Mouse (Mus musculus): ENCODE measurements around the gene Echdc3. TPM values are rescaled to one million over a fixed set of nuclear protein-coding genes. Genes with fewer than 3 reads are reported as not detected.

Echdc3 gene
- total RNA-seq, 2 experiments from 2014 or later, result 6.7 to 6.8 TPM

DNA sequence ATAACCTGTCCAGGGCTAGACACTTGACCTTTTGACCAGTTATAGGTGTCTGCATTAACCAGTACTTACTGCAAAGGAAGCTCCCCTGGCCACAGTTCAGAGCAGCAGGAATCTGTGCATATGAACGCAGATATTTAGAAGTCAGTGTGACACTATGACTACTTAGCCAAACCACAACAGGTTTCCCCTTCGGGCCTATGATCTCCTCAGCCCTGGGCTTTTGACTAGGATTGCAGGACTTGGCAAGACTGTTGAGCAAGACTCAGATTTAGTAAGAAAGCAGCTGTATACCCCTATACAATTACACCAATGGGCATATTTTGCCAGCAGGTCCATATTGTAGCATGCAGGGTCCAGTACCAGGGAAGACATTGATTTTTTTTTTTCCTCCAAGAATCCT, 44.3 kb downstream of the Echdc3 start:
- DNase-seq (ENCODE audit: low spot score in 2 of 2), result no peak

DNA sequence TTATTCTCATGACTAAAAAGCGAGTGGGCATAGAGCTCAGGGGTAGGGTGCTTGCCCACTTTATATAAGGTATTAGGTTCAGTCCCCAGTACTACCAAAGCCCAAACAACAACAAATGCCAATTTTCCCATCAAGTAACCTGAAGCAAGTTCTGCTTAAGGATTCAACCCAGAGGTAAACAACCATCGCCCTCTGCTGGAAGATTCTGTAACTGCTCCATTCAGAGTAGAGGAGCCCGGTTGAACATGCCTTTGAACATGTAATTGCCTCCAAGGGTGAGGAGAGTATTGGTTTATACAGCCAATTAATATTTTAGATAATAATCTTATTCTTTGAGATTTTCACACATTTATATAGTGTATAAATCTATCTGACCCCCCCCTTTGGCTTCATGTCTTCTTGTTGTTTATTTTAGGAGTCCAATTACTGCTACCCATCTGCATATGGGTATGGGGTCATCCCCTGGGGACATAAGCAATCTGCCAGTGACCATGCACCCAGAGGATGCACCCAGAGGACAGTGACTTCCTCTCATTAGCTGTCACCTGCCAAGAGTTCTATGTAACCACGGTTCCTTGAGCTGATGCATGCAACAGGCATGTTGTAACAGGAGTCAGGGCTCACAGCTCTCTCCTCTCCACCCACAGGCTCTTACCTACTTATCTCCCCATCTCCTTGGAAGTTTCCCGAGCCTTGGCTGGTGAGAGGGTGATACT, 44.8 kb downstream of the Echdc3 start:
- peak; percentile 50 to 71 for DNase-seq (ENCODE audit: low spot score in 2 of 2)

DNA sequence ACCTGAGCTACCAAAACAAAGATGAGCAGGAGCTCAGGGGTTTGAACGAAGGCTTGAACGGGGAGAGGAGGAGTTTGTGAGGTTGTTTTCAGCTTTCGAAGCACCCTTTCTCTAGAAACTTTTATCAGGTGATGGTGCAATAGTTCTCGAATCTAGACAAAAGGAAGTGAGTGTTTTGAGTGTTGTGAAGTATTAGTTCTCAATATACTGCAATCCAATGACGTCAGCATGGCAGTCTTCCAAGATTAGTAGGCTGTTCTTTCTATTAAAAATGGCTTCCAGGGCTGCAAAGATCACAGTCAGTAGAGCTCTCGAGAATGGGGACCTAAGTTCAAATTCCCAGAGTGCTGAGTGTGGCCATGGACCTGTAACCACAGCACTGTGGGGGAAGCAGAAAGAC, 47.1 kb downstream of the Echdc3 start:
- DNase-seq (ENCODE audit: low spot score in 2 of 2), result no peak

DNA sequence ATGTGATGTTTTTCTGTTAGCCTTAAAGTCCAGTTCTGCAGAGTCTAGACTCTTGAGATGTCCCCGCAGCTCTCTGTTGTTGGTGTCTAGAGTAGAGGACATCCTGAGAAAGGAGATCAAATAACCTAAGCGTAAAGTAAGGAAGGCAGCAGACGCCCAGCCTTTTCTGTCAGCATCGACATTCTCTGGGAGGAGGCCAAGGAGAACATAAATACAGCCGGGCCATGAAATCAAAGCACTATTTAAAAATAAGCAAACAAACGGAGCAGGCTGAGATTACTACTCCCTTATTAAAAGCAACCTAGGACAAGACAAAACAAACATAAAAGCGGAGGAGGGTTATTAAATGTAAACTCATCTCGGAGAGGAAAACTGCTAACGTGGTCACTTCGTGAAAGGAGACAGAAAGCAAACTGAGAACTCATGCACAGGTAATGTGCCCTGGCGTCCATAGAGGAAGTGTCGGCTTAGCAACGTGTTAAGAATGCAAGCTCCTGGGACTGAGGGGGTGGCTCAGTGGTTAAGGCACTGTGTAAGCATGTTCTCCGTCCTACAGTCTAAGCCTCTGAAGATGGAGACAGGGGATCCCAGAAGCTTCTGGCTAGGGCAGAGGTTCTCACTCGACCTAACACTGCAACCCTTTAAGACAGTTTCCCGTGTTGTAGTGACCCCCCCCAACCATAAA, 48.1 kb downstream of the Echdc3 start:
- no peak for DNase-seq (ENCODE audit: low spot score in 2 of 2)

DNA sequence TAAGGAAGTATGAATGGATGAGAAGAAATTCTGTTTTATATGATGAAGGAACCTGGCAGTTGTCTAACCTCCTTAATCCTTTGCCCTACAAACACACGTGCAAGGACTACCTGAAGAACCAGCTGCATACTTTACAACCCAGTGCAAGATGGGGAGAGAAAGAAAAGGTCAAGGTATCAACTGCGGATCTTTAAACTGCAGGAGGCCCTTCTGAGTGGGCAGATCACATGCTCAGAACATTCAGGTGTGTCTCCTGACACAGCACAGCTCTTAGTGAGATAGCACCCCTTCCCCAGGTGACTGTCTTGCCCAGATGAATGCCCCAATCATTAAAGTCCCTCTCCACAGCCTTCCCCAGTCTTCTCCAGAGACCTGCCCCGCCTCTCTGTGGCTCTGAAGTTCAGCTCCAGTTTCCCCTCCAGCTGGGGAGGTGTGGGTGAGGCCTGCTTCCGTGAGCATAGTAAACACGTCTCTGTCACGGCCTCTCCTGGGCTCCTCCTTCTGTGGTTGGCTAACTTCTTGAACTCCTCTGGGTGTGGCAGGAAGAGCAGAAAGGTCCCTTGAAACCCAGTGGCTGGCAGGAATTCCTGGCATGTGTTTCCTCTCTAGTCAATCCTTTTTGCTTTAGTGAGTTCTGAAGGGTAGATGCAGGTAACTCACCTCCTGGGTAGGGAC, 50.3 kb downstream of the Echdc3 start:
- DNase-seq (ENCODE audit: low spot score in 2 of 2), result no peak

DNA sequence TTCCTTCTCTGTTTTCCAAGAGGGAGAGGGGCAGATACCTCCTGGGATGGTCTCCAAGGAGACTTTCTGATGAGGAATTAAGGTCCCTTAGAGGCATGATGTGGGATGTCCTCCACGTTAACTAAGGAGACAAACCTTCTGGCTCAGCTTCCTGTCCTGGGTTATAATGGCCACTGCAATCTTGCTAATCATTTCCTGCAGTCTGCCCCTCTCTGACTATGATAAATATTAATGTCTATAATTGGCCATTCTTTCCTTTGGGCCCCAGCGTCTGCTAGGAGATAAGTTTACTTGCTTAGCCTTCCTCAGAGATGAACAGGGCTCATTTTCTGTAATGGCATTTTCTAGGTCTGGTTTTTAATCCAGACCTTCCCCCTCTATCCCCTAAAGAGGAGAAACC, 53.1 kb downstream of the Echdc3 start:
- no peak for DNase-seq (ENCODE audit: low spot score in 2 of 2)

DNA sequence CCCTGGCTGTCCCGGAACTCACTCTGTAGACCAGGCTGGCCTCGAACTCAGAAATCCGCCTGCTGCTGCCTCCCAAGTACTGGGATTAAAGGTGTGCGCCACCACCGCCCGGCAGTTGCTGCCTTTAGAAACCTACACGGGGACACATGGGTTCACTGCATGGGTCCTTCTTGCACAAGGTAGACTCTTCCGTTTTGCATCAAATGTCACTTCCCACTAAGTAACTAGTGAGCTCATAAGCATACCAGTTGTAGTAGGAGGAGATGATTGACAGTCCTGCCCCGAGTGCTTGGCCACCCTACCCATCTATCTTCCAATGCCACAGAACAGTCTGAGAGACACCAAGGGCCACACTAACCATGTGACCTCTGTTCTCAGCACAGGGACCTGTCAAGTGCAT, 53.6 kb downstream of the Echdc3 start:
- no peak for DNase-seq (ENCODE audit: low spot score in 2 of 2)

DNA sequence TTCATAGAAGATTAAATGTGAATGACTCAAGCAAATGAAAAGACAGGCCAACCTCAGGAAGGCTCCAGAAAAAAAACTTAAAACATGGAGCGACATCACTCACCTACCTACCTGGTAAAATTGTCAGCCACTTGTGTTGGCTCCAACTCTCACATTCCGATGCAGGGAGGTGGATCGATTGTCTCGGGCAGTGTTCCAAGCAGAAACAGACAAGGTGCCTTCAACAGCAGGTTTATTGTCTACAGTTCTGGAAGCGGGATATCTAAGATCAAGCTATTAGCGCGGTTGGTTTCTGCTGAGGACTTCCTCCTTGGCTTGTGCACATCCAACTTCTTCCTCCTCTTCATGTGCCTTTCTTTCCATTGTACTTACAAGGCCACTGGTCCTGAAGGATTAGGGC, 55.2 kb downstream of the Echdc3 start:
- DNase-seq (ENCODE audit: low spot score in 2 of 2), result no peak

DNA sequence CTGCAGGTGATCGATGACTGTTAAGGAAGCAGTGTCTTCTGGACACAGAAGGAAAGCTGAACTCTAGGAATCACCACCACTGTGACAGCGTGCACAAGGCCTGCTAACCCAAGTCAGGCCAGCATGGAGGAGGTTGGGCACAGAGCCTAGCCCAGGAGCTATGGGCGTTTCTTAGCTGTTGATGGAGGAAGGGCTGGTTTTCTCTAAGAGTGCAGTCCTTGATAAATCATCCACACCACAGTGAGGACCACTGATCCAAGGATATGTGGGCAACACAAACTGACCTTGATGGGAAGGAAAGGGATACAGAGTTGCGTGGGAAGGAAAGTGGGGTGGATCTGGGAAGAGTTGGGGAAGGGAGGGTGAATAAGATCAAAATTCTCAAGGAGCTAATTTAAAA, 55.6 kb downstream of the Echdc3 start:
- DNase-seq (ENCODE audit: low spot score in 2 of 2), result no peak

DNA sequence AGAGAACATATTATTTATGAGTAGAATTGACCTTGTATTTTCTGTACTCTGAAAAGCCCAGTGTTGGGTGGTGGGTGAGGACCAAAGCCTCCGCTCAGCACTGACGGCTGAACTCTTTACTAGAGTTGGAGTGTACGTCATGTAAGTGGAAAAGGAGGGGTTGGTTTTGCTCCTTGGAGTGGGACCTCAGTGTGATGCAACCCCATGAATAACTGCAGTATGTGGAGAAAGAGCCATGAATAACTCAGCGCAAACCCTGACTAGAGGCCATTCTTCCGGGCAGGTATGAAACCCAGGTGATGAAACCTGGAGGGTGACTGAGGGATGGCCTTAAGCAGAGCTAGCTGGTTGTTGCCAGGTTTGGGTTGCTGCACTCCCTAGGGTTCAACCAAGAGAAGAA, 63.0 kb downstream of the Echdc3 start:
- no peak for DNase-seq (ENCODE audit: low spot score in 2 of 2)

DNA sequence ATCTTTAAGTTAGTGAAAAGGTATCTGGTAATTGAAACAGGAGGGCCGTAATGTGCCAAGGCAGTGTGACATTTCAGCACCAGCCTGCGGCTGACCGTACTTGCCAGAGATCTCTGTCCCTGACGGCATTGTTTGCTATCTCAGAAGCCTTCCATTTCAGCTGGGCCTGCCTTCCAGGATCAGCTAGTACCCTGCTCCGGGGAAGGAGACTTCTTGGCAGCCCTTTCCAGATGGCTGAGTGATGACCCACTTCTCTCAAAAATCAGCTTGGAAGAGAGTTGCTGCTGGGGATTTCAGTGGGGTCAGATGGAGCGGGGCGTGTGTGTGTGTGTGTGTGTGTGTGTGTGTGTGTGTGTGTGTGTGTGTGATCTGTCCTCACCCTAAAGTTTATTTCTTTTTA, 65.9 kb downstream of the Echdc3 start:
- no peak for DNase-seq (ENCODE audit: low spot score in 2 of 2)

DNA sequence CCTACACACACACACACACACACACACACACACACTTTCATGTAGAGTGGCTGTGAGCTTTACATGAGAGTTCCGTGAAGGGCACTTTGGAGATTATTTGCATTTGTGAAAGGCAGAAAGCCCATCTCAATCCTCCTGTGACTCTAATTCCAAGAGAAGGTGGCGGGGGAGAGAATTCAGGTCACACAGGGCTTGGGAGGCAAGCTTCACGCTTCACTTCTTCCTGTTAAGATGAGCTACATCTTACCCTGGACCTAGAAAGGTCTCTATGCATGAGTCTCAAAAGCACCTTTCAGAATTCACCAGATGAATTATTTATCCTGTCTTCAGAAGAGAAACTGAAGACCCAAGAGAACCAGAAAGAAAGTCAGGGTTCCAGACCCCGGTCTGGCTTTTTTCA, 66.6 kb downstream of the Echdc3 start:
- DNase-seq (ENCODE audit: low spot score in 2 of 2), result no peak

DNA sequence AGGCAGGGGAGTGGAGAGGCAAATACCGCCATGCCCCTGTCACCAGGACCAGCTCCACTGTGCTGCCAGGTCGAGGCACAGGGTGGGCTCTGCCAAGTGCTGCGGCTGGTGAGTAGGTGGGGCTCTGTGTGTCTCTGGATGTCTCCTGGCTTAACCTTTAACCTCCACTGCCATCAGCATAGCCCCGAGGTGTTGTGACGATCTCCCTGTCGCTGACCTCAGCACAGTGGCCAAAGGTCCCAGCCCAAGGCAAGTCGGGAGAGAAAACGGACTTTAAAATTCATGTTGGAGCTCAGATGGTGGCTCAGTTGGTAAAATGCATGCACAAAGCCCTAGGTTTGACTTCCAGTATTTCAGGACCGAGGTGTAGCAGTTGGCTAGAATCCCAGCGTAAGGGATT, 67.2 kb downstream of the Echdc3 start:
- no peak for DNase-seq (ENCODE audit: low spot score in 2 of 2)

DNA sequence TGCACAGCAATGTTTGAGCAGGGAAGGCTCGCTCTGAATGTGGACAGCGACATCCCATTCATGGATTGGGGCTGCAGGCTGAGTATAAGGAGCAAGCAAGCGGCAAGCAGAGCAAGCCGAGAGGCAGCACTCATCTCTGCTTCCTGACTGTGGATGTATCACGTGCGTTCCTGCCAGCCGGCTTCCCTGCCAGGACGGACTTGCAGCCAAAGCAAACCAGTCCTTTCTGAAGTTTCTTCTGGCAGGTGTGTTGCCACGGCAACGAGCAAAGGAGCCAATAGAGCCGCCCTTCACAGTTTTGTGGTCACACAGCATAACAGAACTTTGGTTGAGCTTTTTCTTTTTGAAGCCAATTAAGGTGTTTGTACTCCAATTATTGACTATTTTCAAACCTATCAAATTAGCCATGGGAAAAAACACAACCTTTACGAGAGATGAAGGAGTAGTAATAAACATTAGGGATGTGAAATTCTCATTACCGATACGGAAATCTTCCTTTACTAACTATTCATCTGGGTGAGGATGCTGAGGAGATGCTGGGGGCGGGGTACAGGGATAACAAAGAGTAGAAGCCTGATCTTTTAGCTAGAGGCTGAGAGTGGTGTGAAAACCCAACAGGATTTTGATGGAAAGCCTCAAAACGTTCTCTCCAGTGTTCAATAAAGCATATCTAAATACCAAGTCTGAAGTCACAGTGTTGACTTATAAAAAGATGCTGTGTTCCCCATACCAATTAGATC, 69.7 kb downstream of the Echdc3 start:
- DNase-seq (ENCODE audit: low spot score in 2 of 2), result no peak

DNA sequence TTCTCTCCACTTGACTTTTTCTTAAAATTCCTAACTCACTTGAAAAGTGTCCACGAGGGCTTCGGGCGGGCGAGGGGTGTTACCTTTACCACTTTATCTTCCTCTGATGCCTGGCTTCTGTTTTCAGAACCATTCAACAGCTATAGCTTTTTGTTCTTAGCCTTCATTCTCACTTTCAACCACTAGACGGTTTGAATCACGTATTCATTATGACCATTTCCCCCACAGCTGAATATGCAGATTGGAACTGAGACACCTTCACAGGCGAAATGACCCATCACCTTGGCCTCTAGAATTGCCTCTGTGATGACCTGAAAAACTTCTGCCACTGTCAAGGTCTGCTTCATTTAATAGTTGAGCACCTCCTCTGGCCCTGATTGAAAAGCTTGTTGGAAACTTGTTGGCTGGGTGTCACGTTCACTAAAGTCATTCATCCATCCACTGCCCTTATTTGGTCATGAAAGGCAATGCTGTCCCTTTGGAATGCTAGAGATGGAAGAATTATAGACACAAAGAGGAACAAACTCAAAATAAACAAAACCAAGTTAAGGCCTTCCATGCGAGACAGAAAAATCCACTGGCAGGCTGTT, 72.2 kb downstream of the Echdc3 start:
- DNase-seq (ENCODE audit: low spot score in 2 of 2), result no peak

Other genes with a start within 250 kb of the Echdc3 start
- gene Proser2, start 82.8 kb downstream of the Echdc3 start, total RNA-seq (2021), result 1 to 10 TPM; 3.4 to 3.6 TPM
- gene Usp6nl, start 109.6 kb upstream of the Echdc3 start, total RNA-seq (2021), result 10 to 100 TPM; 11.6 to 14.8 TPM